ENCODE assay signal across 7 mouse cellular contexts in the genomic region with DNA sequence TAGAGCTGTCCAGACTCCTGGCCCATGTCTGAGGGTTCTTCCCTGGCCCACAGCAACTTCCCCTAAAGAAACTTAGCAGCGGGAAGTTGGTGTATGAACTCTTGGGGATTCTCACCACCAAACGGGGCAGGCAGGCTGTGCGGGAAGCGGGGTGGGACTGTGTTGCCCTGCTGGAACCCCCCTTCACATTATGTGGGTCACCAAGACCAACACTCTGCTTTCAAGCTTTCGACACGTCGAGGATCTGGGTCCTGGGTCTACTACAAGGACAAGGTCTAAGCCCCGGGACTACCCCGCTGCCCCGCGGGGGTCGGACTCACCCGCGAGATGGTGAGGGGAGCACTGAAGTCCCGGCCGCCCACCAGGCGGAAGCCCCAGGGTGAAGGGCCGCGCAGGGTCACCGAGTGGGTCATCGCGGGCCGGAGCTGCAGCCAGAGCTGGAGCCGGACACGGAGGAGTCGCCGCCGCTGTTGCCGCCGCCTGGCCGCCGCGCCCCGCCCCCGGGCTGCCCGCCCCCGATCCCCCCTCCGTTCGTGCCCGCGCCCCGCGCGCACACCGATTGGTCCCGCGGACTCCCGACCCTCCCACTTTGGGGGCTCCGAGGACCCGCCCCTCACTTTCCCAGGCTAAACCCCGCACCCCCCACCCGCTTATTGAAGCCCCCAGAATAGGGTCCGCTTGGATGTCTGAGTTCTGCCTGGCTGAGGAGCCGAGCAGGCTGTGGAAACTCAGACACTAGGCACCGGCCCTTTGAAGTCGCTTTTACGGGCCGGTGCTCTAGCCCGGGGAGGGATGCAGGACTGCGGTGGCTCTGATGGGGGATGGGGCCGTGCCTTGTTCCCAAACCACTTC. TPM values are rescaled to one million over a fixed set of nuclear protein-coding genes. Genes with fewer than 3 reads are reported as not detected.
A peak's percentile ranks its signal among the peaks of the same experiment; 100 is the strongest.
DNase-seq lines count a peak whose midpoint lies in the region; ATAC-seq lines count a peak whose summit lies in the region.

TSS of gene Pdlim4 (minus strand) at position 495 of the 852 bp plus-strand sequence.

- H3K4me2 ChIP-seq in embryonic facial prominence, embryonic 11.5 days (ENCODE audit: low read depth, low read length): peak within 1 kb of the TSS; percentile 84
- peak within 1 kb of the TSS; percentile 93 for H3K4me2 ChIP-seq in heart, embryonic 16.5 days (ENCODE audit: low read depth, low read length)

- H3K4me3 ChIP-seq in embryonic facial prominence, embryonic 11.5 days (ENCODE audit: low read depth, low read length): peak within 1 kb of the TSS; percentile 64
- H3K4me3 ChIP-seq in heart, embryonic 16.5 days (ENCODE audit: low read length): peak within 1 kb of the TSS; percentile 59

- no peaks in the 10 kb centered on the region for H3K36me3 ChIP-seq in embryonic facial prominence, embryonic 11.5 days (replicated peaks; ENCODE audit: control insufficient read depth, insufficient read depth, low read depth, low read length)
- no peaks in the 10 kb centered on the region for H3K36me3 ChIP-seq in heart, embryonic 16.5 days (ENCODE audit: control insufficient read depth, insufficient read depth)

- peaks cover 4% of the 10 kb centered on the region for H3K4me1 ChIP-seq in embryonic facial prominence, embryonic 11.5 days (ENCODE audit: control insufficient read depth, insufficient read depth, low read length)
- H3K4me1 ChIP-seq in heart, embryonic 16.5 days (ENCODE audit: control insufficient read depth, insufficient read depth, low read length): peaks cover 45% of the 10 kb centered on the region

- H3K27me3 ChIP-seq in embryonic facial prominence, embryonic 11.5 days (ENCODE audit: control insufficient read depth, insufficient read depth, low read length): no peaks in the 10 kb centered on the region
- peaks cover 21% of the 10 kb centered on the region for H3K27me3 ChIP-seq in heart, embryonic 16.5 days (ENCODE audit: control insufficient read depth, insufficient read depth, low read length)

- peak; percentile 74 for ATAC-seq in embryonic facial prominence, embryonic 11.5 days (replicated peaks; ENCODE audit: insufficient number of reproducible peaks, low FRiP score, low TSS enrichment, low read depth)
- ATAC-seq in heart, embryonic 16.5 days (replicated peaks; ENCODE audit: extremely low read depth, insufficient read depth, low FRiP score): 0 out of 2 replicates have a peak, but pooled peaks have one; percentile 43
- no peak for ATAC-seq in monocyte, adult 5-6 weeks (replicated peaks; ENCODE audit: insufficient number of reproducible peaks, low FRiP score, low TSS enrichment, poor library complexity, severe bottlenecking)

- H3K9ac ChIP-seq in embryonic facial prominence, embryonic 11.5 days (replicated peaks; ENCODE audit: low read length): peak within 1 kb of the TSS; percentile 86
- H3K9ac ChIP-seq in heart, embryonic 16.5 days (ENCODE audit: low read length): peak within 1 kb of the TSS; percentile 76

- peak; percentile 46 for DNase-seq in urinary bladder, postnatal 14 days (ENCODE audit: low spot score)
- no peak for DNase-seq in urinary bladder, adult 18-20 months (ENCODE audit: low spot score in 2 of 2)
- peak; percentile 83 for DNase-seq in embryonic facial prominence, embryonic 11.5 days (ENCODE audit: low spot score)
- DNase-seq in layer of hippocampus, postnatal 36 days: no peak
- peak; percentile 82 for DNase-seq in mesoderm, embryonic 11.5 days (ENCODE audit: low read depth, low spot score)

- peak within 1 kb of the TSS; percentile 65 for H3K27ac ChIP-seq in embryonic facial prominence, embryonic 11.5 days (replicated peaks; ENCODE audit: low read depth, low read length)
- peak within 1 kb of the TSS; percentile 4; the same call in 1 of the 2 replicates for H3K27ac ChIP-seq in heart, embryonic 16.5 days (ENCODE audit: low read length)

- under 1% methylated on average over 47 of the region's 61 CpGs for WGBS in embryonic facial prominence, embryonic 11.5 days
- WGBS in heart, embryonic 16.5 days: 3% methylated on average over 61 of the region's 61 CpGs

- H3K9me3 ChIP-seq in embryonic facial prominence, embryonic 11.5 days (replicated peaks; ENCODE audit: control insufficient read depth, low read length): no peaks in the 10 kb centered on the region
- H3K9me3 ChIP-seq in heart, embryonic 16.5 days (replicated peaks; ENCODE audit: control insufficient read depth, low read length): no peaks in the 10 kb centered on the region

RNA-seq across cellular contexts. Expression of gene Pdlim4, which starts in this region (rescaled TPM):
- polyA plus RNA-seq in embryonic facial prominence, embryonic 11.5 days (2014; fragmentation: Nextera tagmentation; extraction: Ambion mirVana): 120 and 127 TPM in 2 replicates
- 16.0 and 26.4 TPM in 2 replicates for polyA plus RNA-seq in heart, embryonic 16.5 days (2015; fragmentation: Nextera tagmentation; extraction: Ambion mirVana)
- total RNA-seq in layer of hippocampus, postnatal 36 days (2021): 10 to 100 TPM; 11.5 to 16.2 TPM
- total RNA-seq in monocyte, adult 5-6 weeks (2017): 0.29 to 1.6 TPM in 2 of 3 replicates, not detected in the other

Comparison
In these comparisons a context has a peak if more than half of its experiments do, and no peak if none do; other contexts are left out.
1. DNase-seq: peak in urinary bladder, postnatal 14 days (single experiment), embryonic facial prominence, embryonic 11.5 days (single experiment) and mesoderm, embryonic 11.5 days (single experiment); none in urinary bladder, adult 18-20 months (0 of 2) and layer of hippocampus, postnatal 36 days (0 of 2).